Mouse (Mus musculus) thymus, postnatal 10 days (tissue): ENCODE measurements at regions not wholly inside any gene's neighbourhood (a gene's known extent, or its start where the extent isn't known, plus 50 kb on each side); places are given as distances from the start of the nearest gene placed in this dataset.

ENCODE experiments used
- DNase-seq, 2 experiments: peaks; one replicate each; pipeline ENCODE4 v3.0.0; 2021; ENCODE audit warnings: low spot score in 2 of 2

- no peak for DNase-seq
Observed at GRCm38 (mm10) chr2:178660071-178660470, 229.7 kb downstream of the Cdh26 start.

- no peak for DNase-seq
Observed at GRCm38 (mm10) chr2:178662396-178662795, 232.1 kb downstream of the Cdh26 start.

GRCm38 (mm10) chr2:178664977-178665376, 234.6 kb downstream of the Cdh26 start:
- peak; percentile 33 to 78 for DNase-seq

GRCm38 (mm10) chr2:178668451-178668850, 238.1 kb downstream of the Cdh26 start:
- DNase-seq, result peak in 1 of 2 experiments; percentile 37

- no peak for DNase-seq
Observed at GRCm38 (mm10) chr2:178670952-178671351, 240.6 kb downstream of the Cdh26 start.

GRCm38 (mm10) chr2:178673621-178674020, 243.3 kb downstream of the Cdh26 start:
- DNase-seq, result no peak

GRCm38 (mm10) chr2:178674621-178675020, 244.3 kb downstream of the Cdh26 start:
- no peak for DNase-seq

- DNase-seq, result no peak
Observed at GRCm38 (mm10) chr2:178676970-178677369, 246.6 kb downstream of the Cdh26 start.

GRCm38 (mm10) chr2:178680368-178680767, 250.0 kb downstream of the Cdh26 start:
- no peak for DNase-seq

- DNase-seq, result no peak
Observed at GRCm38 (mm10) chr2:178684026-178684958, 254.0 kb downstream of the Cdh26 start.

GRCm38 (mm10) chr2:178685211-178685610, 254.9 kb downstream of the Cdh26 start:
- DNase-seq, result no peak

GRCm38 (mm10) chr2:178686167-178686601, 255.9 kb downstream of the Cdh26 start:
- DNase-seq, result no peak

- no peak for DNase-seq
Observed at GRCm38 (mm10) chr2:178688586-178688985, 258.3 kb downstream of the Cdh26 start.

GRCm38 (mm10) chr2:178691190-178691864, 261.0 kb downstream of the Cdh26 start:
- peak; percentile 7 to 12 for DNase-seq

- DNase-seq, result peak in 1 of 2 experiments; percentile 10
Observed at GRCm38 (mm10) chr2:178691865-178692228, 261.5 kb downstream of the Cdh26 start.

- no peak for DNase-seq
Observed at GRCm38 (mm10) chr2:178692231-178692630, 261.9 kb downstream of the Cdh26 start.

GRCm38 (mm10) chr2:178698648-178699047, 268.3 kb downstream of the Cdh26 start:
- DNase-seq, result no peak

- no peak for DNase-seq
Observed at GRCm38 (mm10) chr2:178700825-178701224, 270.5 kb downstream of the Cdh26 start.

- DNase-seq, result no peak
Observed at GRCm38 (mm10) chr2:178704510-178704909, 274.2 kb downstream of the Cdh26 start.

- DNase-seq, result no peak
Observed at GRCm38 (mm10) chr2:178708649-178709048, 278.3 kb downstream of the Cdh26 start.

- DNase-seq, result no peak
Observed at GRCm38 (mm10) chr2:178709192-178709881, 279.0 kb downstream of the Cdh26 start.

- DNase-seq, result no peak
Observed at GRCm38 (mm10) chr2:178710001-178710400, 279.7 kb downstream of the Cdh26 start.
